Comparison of ENCODE assay signal across 14 mouse cellular contexts in genomic region chr8:86323823-86324222, GRCm38 (mm10).
"Had no signal": no experiment of that assay in that cellular context is flagged by ENCODE, and none has a peak within 500 bp of the region (broad histone marks: within the 10 kb centered on the region; RNA-seq: fewer than 3 reads in every experiment).

No protein-coding gene starts in this region.

- H3K4me2 ChIP-seq: liver, embryonic 13.5 days; midbrain, embryonic 12.5 days; midbrain, embryonic 15.5 days; stomach, embryonic 15.5 days had no signal

- H3K9me3 ChIP-seq: liver, embryonic 13.5 days; midbrain, embryonic 12.5 days; midbrain, embryonic 15.5 days; stomach, embryonic 15.5 days had no signal

- H3K36me3 ChIP-seq: liver, embryonic 13.5 days; midbrain, embryonic 12.5 days; midbrain, embryonic 15.5 days; stomach, embryonic 15.5 days had no signal

- ATAC-seq: midbrain, embryonic 15.5 days had no signal

- DNase-seq: kidney, adult 11 months; kidney, adult 8-10 months; kidney, postnatal 14 days; kidney, postnatal 4 days; liver, embryonic 13.5 days; lung, adult 2 months; right cerebral cortex, postnatal 14 days; right cerebral cortex, postnatal 4 days; spleen, adult 18-20 months; thymus, postnatal 25 days had no signal

- H3K27me3 ChIP-seq: liver, embryonic 13.5 days; midbrain, embryonic 12.5 days; midbrain, embryonic 15.5 days; stomach, embryonic 15.5 days had no signal

- H3K27ac ChIP-seq: liver, embryonic 13.5 days; macrophage; stomach, embryonic 15.5 days had no signal

- H3K9ac ChIP-seq: liver, embryonic 13.5 days; midbrain, embryonic 12.5 days; midbrain, embryonic 15.5 days; stomach, embryonic 15.5 days had no signal

- H3K4me1 ChIP-seq: liver, embryonic 13.5 days; stomach, embryonic 15.5 days had no signal

- H3K4me3 ChIP-seq: liver, embryonic 13.5 days; midbrain, embryonic 12.5 days; midbrain, embryonic 15.5 days; stomach, embryonic 15.5 days had no signal
